Mouse (Mus musculus) liver, embryonic 14.5 days (tissue): ENCODE measurements around the gene Epb41l1.

ENCODE experiments used
- CTCF ChIP-seq: IDR thresholded peaks from 2 replicates; pipeline ENCODE4 v1.5.1; 2016; ENCODE audit warnings: antibody characterized with exemption, low read depth, control low read depth
- EP300 ChIP-seq: IDR thresholded peaks from 2 replicates; pipeline ENCODE4 v1.6.1; 2016; ENCODE audit warnings: antibody characterized with exemption, low read depth

DNA sequence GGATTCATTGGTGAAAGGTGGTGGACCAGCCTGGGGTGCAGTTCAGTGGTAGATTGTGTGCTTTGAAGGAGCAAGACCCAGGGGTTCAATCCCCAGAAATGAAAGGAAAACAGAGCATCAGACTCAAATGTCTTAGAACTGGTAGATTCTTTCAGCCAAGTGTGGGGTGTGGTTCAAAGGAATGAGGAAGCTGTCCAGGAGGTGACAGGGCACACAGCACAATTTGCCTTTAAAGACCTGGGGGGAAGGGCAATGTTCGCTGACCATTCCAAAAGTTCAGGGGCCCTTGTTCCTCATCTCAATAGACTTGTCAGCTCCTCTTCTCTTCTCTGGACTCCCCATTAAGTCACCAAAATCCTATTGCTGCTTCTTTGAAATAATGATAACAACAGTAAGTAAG lies 3.5 kb upstream of the Epb41l1 start:
- no peak for TF ChIP-seq EP300
- TF ChIP-seq CTCF: no peak
